Comparison of ENCODE assay signal across 8 mouse cellular contexts in genomic region chr2:118111488-118112131, GRCm38 (mm10). TPM values are rescaled to one million over a fixed set of nuclear protein-coding genes. Genes with fewer than 3 reads are reported as not detected.
DNase-seq lines count a peak whose midpoint lies in the region; ATAC-seq and TF ChIP-seq lines count a peak whose summit lies in the region.

Gene Thbs1 (plus strand): TSS chr2:118111876.

- H3K79me2 ChIP-seq in myocyte (ENCODE audit: control insufficient read depth, insufficient read depth) = peaks cover 39% of the 10 kb centered on the region

- peak; percentile 80 for ATAC-seq in heart, embryonic 14.5 days (ENCODE audit: insufficient number of reproducible peaks, insufficient read depth, low FRiP score, low read depth)
- ATAC-seq in liver, embryonic 12.5 days = peak; percentile 60

- H3K9me3 ChIP-seq in forebrain, embryonic 10.5 days = no peaks in the 10 kb centered on the region
- no peaks in the 10 kb centered on the region for H3K9me3 ChIP-seq in heart, embryonic 14.5 days (ENCODE audit: control insufficient read depth, low read length)
- H3K9me3 ChIP-seq in liver, embryonic 12.5 days (replicated peaks) = no peaks in the 10 kb centered on the region

- peak within 1 kb of the TSS; percentile 32 for H3K27ac ChIP-seq in bone marrow, adult 2 months (ENCODE audit: control insufficient read depth, insufficient read depth, low read depth, low read length, poor library complexity)
- H3K27ac ChIP-seq in forebrain, embryonic 10.5 days = peak within 1 kb of the TSS; percentile 84
- H3K27ac ChIP-seq in heart, embryonic 14.5 days (replicated peaks in 1 of 2; ENCODE audit: control insufficient read depth in 1 of 2, insufficient read depth in 1 of 2, low read depth in 2 of 2, low read length in 2 of 2) = peak within 1 kb of the TSS; percentile 69 to 93
- 0 out of 2 replicates have a peak within 1 kb of the TSS, but pooled peaks have one; percentile 37 for H3K27ac ChIP-seq in liver, embryonic 12.5 days

- peak within 1 kb of the TSS; percentile 55 for H3K4me3 ChIP-seq in bone marrow, adult 2 months (replicated peaks; ENCODE audit: control insufficient read depth, low read depth, low read length)
- peak within 1 kb of the TSS; percentile 69 for H3K4me3 ChIP-seq in forebrain, embryonic 10.5 days
- peak within 1 kb of the TSS; percentile 52 to 87 for H3K4me3 ChIP-seq in heart, embryonic 14.5 days (ENCODE audit: control insufficient read depth in 1 of 2, insufficient read depth in 1 of 2, low read depth in 1 of 2, low read length in 2 of 2)
- H3K4me3 ChIP-seq in liver, embryonic 12.5 days = peak within 1 kb of the TSS; percentile 49
- H3K4me3 ChIP-seq in myocyte = peak within 1 kb of the TSS; percentile 66

- peak; percentile 86 for DNase-seq in 3134 (ENCODE audit: extremely low read depth, insufficient read length, low spot score)
- DNase-seq in forebrain, embryonic 10.5 days (ENCODE audit: extremely low spot score, low spot score) = peak; percentile 75
- peak; percentile 92 for DNase-seq in kidney, postnatal 10 days
- DNase-seq in telencephalon, adult 2 months (ENCODE audit: low read depth, low spot score) = peak; percentile 43

- peaks cover 1% of the 10 kb centered on the region; the same call in 1 of the 2 replicates for H3K4me1 ChIP-seq in bone marrow, adult 2 months (ENCODE audit: control insufficient read depth, insufficient read depth, low read length)
- H3K4me1 ChIP-seq in forebrain, embryonic 10.5 days = peaks cover 60% of the 10 kb centered on the region
- H3K4me1 ChIP-seq in heart, embryonic 14.5 days (ENCODE audit: control insufficient read depth in 2 of 2, insufficient read depth in 2 of 2, low read length in 2 of 2) = peaks cover 17 to 18% of the 10 kb centered on the region in 2 experiments
- H3K4me1 ChIP-seq in liver, embryonic 12.5 days = peaks cover 13% of the 10 kb centered on the region

- peak within 1 kb of the TSS; percentile 5 for H3ac ChIP-seq in myocyte (ENCODE audit: control insufficient read depth, insufficient read length)

- peak; percentile 71 for TF ChIP-seq POLR2A in bone marrow, adult 2 months (IDR thresholded peaks at IDR 0.05; ENCODE audit: borderline replicate concordance, control insufficient read depth, low read depth, low read length)
- TF ChIP-seq POLR2A in myocyte (IDR thresholded peaks at IDR 0.05; ENCODE audit: insufficient read length, low read depth) = peak; percentile 98

- H3K4me2 ChIP-seq in heart, embryonic 14.5 days (ENCODE audit: low read length) = peak within 1 kb of the TSS; percentile 92
- H3K4me2 ChIP-seq in liver, embryonic 12.5 days = peak within 1 kb of the TSS; percentile 70
- H3K4me2 ChIP-seq in myocyte (ENCODE audit: low read depth) = peak within 1 kb of the TSS; percentile 98

- no peak for TF ChIP-seq CTCF in bone marrow, adult 2 months (IDR thresholded peaks at IDR 0.05; ENCODE audit: control insufficient read depth, insufficient read depth, low read length)

- peaks cover 26% of the 10 kb centered on the region for H3K27me3 ChIP-seq in forebrain, embryonic 10.5 days (ENCODE audit: poor library complexity, severe bottlenecking)
- no peaks in the 10 kb centered on the region for H3K27me3 ChIP-seq in heart, embryonic 14.5 days (ENCODE audit: control insufficient read depth, insufficient read depth, low read length)
- peaks cover 27% of the 10 kb centered on the region for H3K27me3 ChIP-seq in liver, embryonic 12.5 days (replicated peaks)
- no peaks in the 10 kb centered on the region for H3K27me3 ChIP-seq in myocyte (ENCODE audit: control insufficient read depth, insufficient read depth, insufficient read length)

- 1% methylated on average over 36 of the region's 36 CpGs for WGBS in bone marrow, adult 2 months
- WGBS in forebrain, embryonic 10.5 days = under 1% methylated on average over 36 of the region's 36 CpGs
- 0% methylated on average over 34 of the region's 36 CpGs for WGBS in heart, embryonic 14.5 days
- 1% methylated on average over 35 of the region's 36 CpGs for WGBS in liver, embryonic 12.5 days (ENCODE audit: insufficient replicate concordance)

- peaks cover 25% of the 10 kb centered on the region for H3K36me3 ChIP-seq in forebrain, embryonic 10.5 days (replicated peaks)
- peaks cover 22% of the 10 kb centered on the region for H3K36me3 ChIP-seq in heart, embryonic 14.5 days (ENCODE audit: control insufficient read depth, insufficient read depth, low read length)
- H3K36me3 ChIP-seq in liver, embryonic 12.5 days = no peaks in the 10 kb centered on the region
- H3K36me3 ChIP-seq in myocyte (ENCODE audit: control insufficient read depth, insufficient read depth) = peaks cover 18% of the 10 kb centered on the region

- peak within 1 kb of the TSS; percentile 75 for H3K9ac ChIP-seq in heart, embryonic 14.5 days (ENCODE audit: low read length)
- 0 out of 2 replicates have a peak within 1 kb of the TSS, but pooled peaks have one; percentile 22 for H3K9ac ChIP-seq in liver, embryonic 12.5 days

TF ChIP-seq in myocyte, 11 proteins besides CTCF, POLR2A, EP300 and RAD21:
- TF ChIP-seq MYOG (IDR thresholded peaks at IDR 0.05; ENCODE audit: control insufficient read depth in 1 of 3, insufficient read depth in 1 of 3, insufficient read length in 2 of 3, low read depth in 2 of 3) (no peak), CEBPB (IDR thresholded peaks at IDR 0.05; ENCODE audit: insufficient read depth, poor library complexity, severe bottlenecking) (0 out of 2 replicates have a peak, but pooled peaks have one; percentile 9), REST (IDR thresholded peaks at IDR 0.05; ENCODE audit: insufficient read depth, insufficient read length) (peak; percentile 34), MYOD1 (IDR thresholded peaks at IDR 0.05; ENCODE audit: control insufficient read depth in 1 of 3, insufficient read length in 2 of 3, low read depth in 2 of 3) (peak in 1 of 3 experiments; percentile 5), POLR2AphosphoS2 (IDR thresholded peaks at IDR 0.05; ENCODE audit: insufficient read length, low read depth) (peak; percentile 100)

RNA-seq across cellular contexts. Expression of gene Thbs1, which starts in this region (rescaled TPM):
- 30.3 and 66.1 TPM in 2 replicates for polyA plus RNA-seq in bone marrow, adult 2 months (2011; ENCODE audit: insufficient read depth, insufficient read length, low replicate concordance, missing spikeins)
- polyA plus RNA-seq in forebrain, embryonic 10.5 days (2016; fragmentation: Nextera tagmentation; extraction: Ambion mirVana) = 40.0 and 40.9 TPM in 2 replicates
- polyA plus RNA-seq in heart, embryonic 14.5 days (2014; fragmentation: Nextera tagmentation; extraction: Ambion mirVana) = 26.0 and 26.5 TPM in 2 replicates
- 69.2 and 78.6 TPM in 2 replicates for polyA plus RNA-seq in liver, embryonic 12.5 days (2016; fragmentation: Nextera tagmentation; extraction: Ambion mirVana)
- 57.5 TPM for polyA plus RNA-seq in myocyte (2012; fragmentation: generic; extraction: Trizol)

Comparison
In these comparisons a context has a peak if more than half of its experiments do, and no peak if none do; other contexts are left out.
1. Peak in every context shown above with its lines: DNase-seq, ATAC-seq, H3K4me3 ChIP-seq and H3K27ac ChIP-seq.
2. H3K27ac ChIP-seq: peak in every context shown above with its lines; median percentile 84 in forebrain, embryonic 10.5 days; 81 in heart, embryonic 14.5 days; 37 in liver, embryonic 12.5 days; 32 in bone marrow, adult 2 months.